Mouse (Mus musculus) limb, embryonic 10.5 days (tissue): Measurements from ENCODE around the gene Tmem206. TPM values are rescaled to one million over a fixed set of nuclear protein-coding genes. Genes with fewer than 3 reads are reported as not detected.

Experiments
- DNase-seq: peaks from one replicate; pipeline ENCODE4 v3.0.0-alpha.2; 2017; ENCODE audit warnings: low spot score
- H3K27ac ChIP-seq: fragments of 300-500 bp; sonication (generic); 2 replicates; pipeline ENCODE4 v1.5.1; 2016; ENCODE audit warnings: mild to moderate bottlenecking
- H3K27me3 ChIP-seq: fragments of 300-500 bp; sonication (generic); 2 replicates; pipeline ENCODE4 v1.6.1; 2016; ENCODE audit warnings: low read depth, mild to moderate bottlenecking; ENCODE audit not compliant: poor library complexity, severe bottlenecking
- H3K36me3 ChIP-seq: fragments of 300-500 bp; sonication (generic); 2 replicates; pipeline ENCODE4 v1.6.1; 2016; ENCODE audit warnings: mild to moderate bottlenecking, moderate library complexity
- H3K4me1 ChIP-seq: fragments of 300-500 bp; sonication (generic); 2 replicates; pipeline ENCODE4 v1.6.1; 2016
- H3K4me3 ChIP-seq: fragments of 300-500 bp; sonication (generic); 2 replicates; pipeline ENCODE4 v1.5.1; 2016; ENCODE audit warnings: mild to moderate bottlenecking, moderate library complexity
- H3K9me3 ChIP-seq: fragments of 300-500 bp; sonication (generic); replicated peaks from 2 replicates; pipeline ENCODE4 v1.6.1; 2016; ENCODE audit warnings: mild to moderate bottlenecking
- WGBS: fragments of 180-500 bp; shearing (Covaris S2); methylation state at CpG from one replicate; pipeline ENCODE4 v1.1.7; 2016; 5-methylcytosine and 5-hydroxymethylcytosine counted together
- polyA plus RNA-seq: library from polyadenylated mRNA; unstranded; fragments of >200 nt; fragmentation: Nextera tagmentation; extraction: Ambion mirVana; gene quantifications from 2 replicates; pipeline ENCODE4 v1.2.1, GENCODE M21; 2016

Gene Tmem206
- polyA plus RNA-seq: 25.6 and 27.0 TPM in 2 replicates

DNA sequence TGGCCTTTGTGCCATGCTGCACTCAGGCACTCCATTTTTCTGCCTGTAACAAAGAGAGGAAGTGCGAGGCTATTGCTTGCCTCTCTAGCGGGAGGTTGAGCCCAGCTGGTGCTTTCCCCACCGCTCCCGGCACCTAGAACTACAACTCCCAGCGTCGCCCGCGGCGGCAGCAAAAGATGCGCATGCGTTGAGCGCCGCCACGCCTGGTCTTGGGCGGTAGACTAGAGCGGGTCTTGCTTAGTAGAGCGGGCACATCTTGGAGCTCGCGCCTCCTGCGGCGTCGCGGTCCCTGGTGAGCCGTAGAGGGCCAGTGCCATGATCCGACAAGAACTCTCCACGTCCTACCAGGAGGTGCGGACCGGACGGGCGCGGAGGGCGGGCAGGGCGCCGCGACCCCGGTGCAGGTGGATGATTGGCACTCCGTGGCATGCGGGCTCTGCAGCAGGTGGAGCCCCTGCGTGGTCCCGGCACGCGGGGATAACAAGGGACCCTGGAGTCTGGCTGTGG lies at the start of gene Tmem206:
Gene Tmem206 (plus strand): TSS at position 187 of the 507 bp plus-strand sequence.
- Histone ChIP-seq H3K4me3 (peak within 1 kb of the TSS; percentile 96), H3K4me1 (peaks cover 32% of the 10 kb centered on the region), H3K27ac (peak within 1 kb of the TSS; percentile 93), H3K36me3 (peaks cover 17% of the 10 kb centered on the region), H3K9me3 (no peaks in the 10 kb centered on the region), H3K27me3 (no peaks in the 10 kb centered on the region)
- DNase-seq: peak; percentile 97
- under 1% methylated on average over 42 of the region's 42 CpGs for WGBS

DNA sequence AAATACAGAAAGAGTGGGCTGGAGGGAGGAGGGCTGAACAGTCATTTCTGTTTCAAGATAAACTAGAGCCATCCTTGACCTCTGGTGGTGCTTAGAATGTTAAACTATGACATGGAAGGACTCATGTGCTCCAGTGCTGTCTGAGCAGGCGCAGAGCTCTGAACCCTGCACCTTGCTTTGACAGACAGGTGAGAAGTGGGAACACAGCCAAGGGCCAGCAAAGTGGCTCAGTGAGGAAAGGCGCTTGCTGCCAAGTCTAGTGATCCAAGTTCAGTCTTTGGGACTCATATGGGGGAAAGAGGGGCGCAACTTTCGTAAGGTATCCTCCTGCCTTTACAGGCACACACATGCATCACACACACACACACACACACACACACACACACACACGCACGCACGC lies 49.5 kb upstream of the Tmem206 start:
- Histone ChIP-seq H3K27me3 (no peaks in the 10 kb centered on the region), H3K9me3 (no peaks in the 10 kb centered on the region), H3K4me3 (no peak overlapping the region), H3K4me1 (peaks cover 3% of the 10 kb centered on the region; the same call in 1 of the 2 replicates), H3K27ac (no peak overlapping the region), H3K36me3 (no peaks in the 10 kb centered on the region)
- no peak for DNase-seq
- WGBS: 97% methylated on average over 7 of the region's 7 CpGs

- WGBS: 88% methylated on average over 14 of the region's 14 CpGs
- Histone ChIP-seq H3K4me3 (no peak overlapping the region), H3K4me1 (peaks cover 3% of the 10 kb centered on the region; the same call in 1 of the 2 replicates), H3K36me3 (no peaks in the 10 kb centered on the region), H3K9me3 (no peaks in the 10 kb centered on the region), H3K27ac (no peak overlapping the region), H3K27me3 (no peaks in the 10 kb centered on the region)
- DNase-seq: no peak
These were observed 48.1 kb upstream of the Tmem206 start for GRCm38 (mm10) chr1:191277549-191278059.

DNA sequence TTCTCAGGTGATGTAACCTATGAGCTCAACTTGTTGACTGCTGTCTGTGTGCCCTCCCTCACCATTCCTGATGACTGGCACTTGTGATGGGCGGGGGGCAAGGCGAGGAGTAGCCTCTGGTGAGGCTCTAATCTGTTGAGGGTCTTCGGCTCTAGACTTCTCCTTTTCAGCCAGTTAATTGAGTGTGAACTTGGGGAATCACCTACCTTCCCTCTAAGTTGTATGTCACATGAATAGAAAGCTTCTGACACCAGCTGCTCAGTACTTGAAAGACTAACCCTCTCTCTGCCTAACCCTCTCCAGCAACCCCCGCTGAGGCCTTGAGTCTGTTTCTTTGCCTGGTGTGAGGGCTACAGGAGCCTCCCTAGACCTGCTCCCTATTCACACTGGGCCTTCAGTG lies 47.4 kb upstream of the Tmem206 start:
- H3K4me1 ChIP-seq: peaks cover 3% of the 10 kb centered on the region; the same call in 1 of the 2 replicates
- DNase-seq: no peak
- 79% methylated on average over 4 of the region's 4 CpGs for WGBS
- no peak overlapping the region for H3K4me3 ChIP-seq
- H3K27ac ChIP-seq: no peak overlapping the region
- H3K9me3 ChIP-seq: no peaks in the 10 kb centered on the region
- no peaks in the 10 kb centered on the region for H3K36me3 ChIP-seq
- H3K27me3 ChIP-seq: no peaks in the 10 kb centered on the region

- H3K36me3 ChIP-seq: no peaks in the 10 kb centered on the region
- H3K4me3 ChIP-seq: no peak overlapping the region
- 82% methylated on average over 7 of the region's 7 CpGs for WGBS
These were observed 44.5 kb upstream of the Tmem206 start for GRCm38 (mm10) chr1:191281171-191281570.

DNA sequence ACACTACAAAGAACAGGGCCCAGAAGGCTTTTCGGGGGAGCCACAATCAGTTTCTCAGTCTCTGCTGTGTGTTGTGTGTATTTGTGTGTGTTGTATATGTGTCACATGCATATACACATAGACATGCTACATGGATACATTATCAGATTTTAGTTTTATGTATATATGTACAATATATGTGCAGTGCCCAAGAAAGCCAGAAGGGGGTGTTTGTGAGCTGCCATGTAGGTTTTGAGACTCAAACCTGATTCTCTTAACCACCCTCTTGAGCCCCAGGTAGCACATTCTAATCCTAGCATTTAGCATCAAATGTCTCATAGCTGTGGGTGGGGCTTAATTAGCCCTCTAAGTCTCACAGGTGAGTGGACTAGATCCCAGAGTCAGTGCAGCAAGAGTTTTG lies 43.4 kb upstream of the Tmem206 start:
- Histone ChIP-seq H3K4me3 (no peak overlapping the region), H3K36me3 (no peaks in the 10 kb centered on the region), H3K27ac (no peak overlapping the region), H3K27me3 (no peaks in the 10 kb centered on the region), H3K9me3 (no peaks in the 10 kb centered on the region), H3K4me1 (no peaks in the 10 kb centered on the region)
- WGBS: 86% methylated on average over 1 of the region's 1 CpGs
- DNase-seq: no peak

More at GRCm38 (mm10) chr1:191281171-191281570, 44.5 kb upstream of the Tmem206 start:
- Histone ChIP-seq H3K4me1 (no peaks in the 10 kb centered on the region), H3K27ac (no peak overlapping the region), H3K9me3 (no peaks in the 10 kb centered on the region), H3K27me3 (no peaks in the 10 kb centered on the region)
- DNase-seq: no peak

DNA sequence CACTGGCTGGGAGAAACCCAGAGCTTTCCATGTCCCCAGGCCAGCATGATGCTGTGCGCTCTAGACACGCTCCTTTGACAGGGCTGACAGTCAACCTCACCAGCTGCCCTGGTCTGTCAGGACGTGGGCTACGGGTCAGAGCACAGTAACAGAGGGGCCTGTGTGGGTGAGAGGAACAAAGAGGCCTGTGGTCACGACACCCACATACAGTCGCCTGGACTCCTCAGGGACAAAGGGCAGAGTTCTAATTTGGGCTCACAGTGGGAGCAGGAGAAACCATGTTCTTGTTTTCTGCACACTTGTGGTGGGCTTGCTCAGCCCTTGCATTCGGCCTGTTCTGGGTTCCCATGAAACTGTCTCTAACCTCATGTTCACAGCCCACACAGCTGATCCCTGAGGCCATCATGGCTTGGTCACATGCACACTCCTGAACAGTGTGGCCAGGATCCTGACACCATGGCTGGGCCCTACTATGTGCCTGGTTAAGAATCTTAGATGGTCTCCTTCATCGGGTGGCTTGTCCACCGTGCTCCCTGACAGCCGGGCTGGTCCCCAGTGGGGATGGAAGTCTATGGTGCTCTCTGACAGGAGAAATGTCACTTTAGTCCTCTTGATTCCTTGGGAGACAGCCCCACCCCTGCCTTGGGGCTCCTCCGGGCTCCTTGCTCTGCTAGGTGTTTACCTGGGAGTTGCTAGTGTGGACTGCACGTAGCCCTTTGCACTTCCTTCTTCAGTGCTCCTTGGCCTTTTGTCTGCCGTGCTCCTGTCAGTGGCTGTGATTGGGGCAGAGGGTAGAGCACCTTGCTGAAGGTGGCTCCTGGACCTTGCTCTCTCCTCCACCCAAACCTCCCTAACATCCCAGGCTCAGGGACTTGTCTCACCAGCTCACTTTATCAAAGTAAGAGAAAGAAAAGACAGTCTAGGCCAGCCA lies 42.3 kb upstream of the Tmem206 start:
- no peaks in the 10 kb centered on the region for H3K9me3 ChIP-seq
- no peak for DNase-seq
- no peaks in the 10 kb centered on the region for H3K36me3 ChIP-seq
- no peaks in the 10 kb centered on the region for H3K27me3 ChIP-seq
- 89% methylated on average over 13 of the region's 13 CpGs for WGBS
- no peak overlapping the region for H3K27ac ChIP-seq
- H3K4me1 ChIP-seq: no peaks in the 10 kb centered on the region
- no peak overlapping the region for H3K4me3 ChIP-seq

- Histone ChIP-seq H3K4me1 (no peaks in the 10 kb centered on the region), H3K9me3 (no peaks in the 10 kb centered on the region), H3K36me3 (no peaks in the 10 kb centered on the region), H3K27me3 (no peaks in the 10 kb centered on the region), H3K4me3 (no peak overlapping the region), H3K27ac (no peak overlapping the region)
- WGBS: 93% methylated on average over 8 of the region's 8 CpGs
- DNase-seq: no peak
These were observed 41.2 kb upstream of the Tmem206 start for GRCm38 (mm10) chr1:191284502-191284901.

DNA sequence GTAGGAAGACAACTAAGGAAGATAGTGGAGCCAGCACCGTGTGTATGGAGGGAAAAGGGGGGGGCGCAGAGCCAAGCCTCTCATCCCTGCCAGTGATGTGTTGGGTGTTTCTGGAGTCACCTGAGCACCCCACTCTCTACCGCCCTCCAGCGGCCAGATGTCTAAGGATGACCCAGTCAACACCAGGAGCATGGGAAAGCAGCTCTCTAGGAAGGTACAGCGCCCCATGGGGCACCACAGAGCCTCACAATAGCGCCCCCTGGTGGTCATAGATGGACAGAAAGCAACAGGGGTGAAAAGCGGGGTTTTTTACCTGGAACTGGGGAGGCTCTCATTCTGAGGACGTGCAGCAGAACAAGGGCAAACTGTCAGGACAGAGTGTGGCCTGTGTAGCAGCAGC lies 37.0 kb upstream of the Tmem206 start:
- Histone ChIP-seq H3K27ac (no peak overlapping the region), H3K36me3 (no peaks in the 10 kb centered on the region), H3K4me1 (no peaks in the 10 kb centered on the region), H3K4me3 (no peak overlapping the region), H3K27me3 (no peaks in the 10 kb centered on the region), H3K9me3 (no peaks in the 10 kb centered on the region)
- peak; percentile 69 for DNase-seq
- 33% methylated on average over 8 of the region's 8 CpGs for WGBS

- Histone ChIP-seq H3K27ac (no peak overlapping the region), H3K4me3 (no peak overlapping the region), H3K27me3 (no peaks in the 10 kb centered on the region), H3K36me3 (no peaks in the 10 kb centered on the region), H3K9me3 (no peaks in the 10 kb centered on the region), H3K4me1 (peaks cover 5% of the 10 kb centered on the region; the same call in 1 of the 2 replicates)
- no peak for DNase-seq
- 78% methylated on average over 5 of the region's 5 CpGs for WGBS
These were observed 33.4 kb upstream of the Tmem206 start for GRCm38 (mm10) chr1:191292348-191292747.

DNA sequence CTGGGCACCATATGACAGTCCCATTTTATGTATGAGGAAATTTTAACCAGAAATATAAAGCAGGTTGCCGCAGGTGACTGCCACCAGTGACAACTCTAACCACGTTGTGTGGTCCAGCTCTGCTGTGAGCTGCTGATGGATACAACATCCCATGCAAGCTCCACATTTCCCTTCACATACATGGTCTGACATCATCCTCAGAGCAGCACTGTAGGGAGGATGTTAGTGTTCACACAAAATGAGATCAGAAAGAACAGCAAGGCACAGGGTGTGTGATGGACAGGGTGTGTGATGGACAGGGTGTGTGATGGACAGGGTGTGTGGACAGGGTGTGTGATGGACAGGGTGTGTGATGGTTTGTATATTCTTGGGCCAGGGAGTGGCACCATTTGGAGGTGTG lies 32.7 kb upstream of the Tmem206 start:
- H3K27me3 ChIP-seq: no peaks in the 10 kb centered on the region
- H3K36me3 ChIP-seq: no peaks in the 10 kb centered on the region
- DNase-seq: no peak
- no peaks in the 10 kb centered on the region for H3K9me3 ChIP-seq
- H3K27ac ChIP-seq: no peak overlapping the region
- peaks cover 5% of the 10 kb centered on the region; the same call in 1 of the 2 replicates for H3K4me1 ChIP-seq
- H3K4me3 ChIP-seq: no peak overlapping the region
- 89% methylated on average over 2 of the region's 2 CpGs for WGBS

- no peaks in the 10 kb centered on the region for H3K9me3 ChIP-seq
- no peak overlapping the region for H3K4me3 ChIP-seq
- H3K27me3 ChIP-seq: no peaks in the 10 kb centered on the region
- no peak for DNase-seq
- H3K27ac ChIP-seq: no peak overlapping the region
- H3K4me1 ChIP-seq: peaks cover 7% of the 10 kb centered on the region; the same call in 1 of the 2 replicates
- no peaks in the 10 kb centered on the region for H3K36me3 ChIP-seq
- 54% methylated on average over 9 of the region's 9 CpGs for WGBS
These were observed 31.5 kb upstream of the Tmem206 start for GRCm38 (mm10) chr1:191293996-191294795.
